Mouse (Mus musculus) lung, postnatal 0 days (tissue): ENCODE measurements at regions not wholly inside any gene's neighbourhood (a gene's known extent, or its start where the extent isn't known, plus 50 kb on each side); places are given as distances from the start of the nearest gene placed in this dataset.

Source experiments
- CTCF ChIP-seq: IDR thresholded peaks from 2 replicates; pipeline ENCODE4 v1.5.1; 2016; ENCODE audit warnings: antibody characterized with exemption, mild to moderate bottlenecking
- EP300 ChIP-seq: IDR thresholded peaks from 2 replicates; pipeline ENCODE4 v1.6.1; 2016; ENCODE audit warnings: antibody characterized with exemption, mild to moderate bottlenecking, control low read depth

DNA sequence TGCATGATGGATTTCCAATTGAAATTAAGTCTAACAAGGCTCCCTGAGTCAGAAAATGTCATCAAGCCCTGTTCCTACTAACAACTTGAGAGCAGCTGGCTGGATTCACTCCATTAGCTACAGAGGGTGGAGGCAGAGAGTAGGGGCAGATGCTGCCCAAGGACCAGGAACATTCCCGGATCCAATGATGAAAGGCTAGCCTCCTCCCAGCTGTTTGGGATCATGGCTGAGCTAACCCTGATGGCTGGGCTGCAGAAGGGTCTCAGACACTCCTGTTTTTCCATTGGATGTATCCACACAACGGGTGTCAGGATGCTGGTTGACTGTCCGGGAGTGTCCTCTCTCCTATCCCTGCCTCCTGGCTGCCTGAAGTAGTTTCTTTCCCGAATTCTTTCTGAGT, 78.1 kb upstream of the Calcoco1 start:
- TF ChIP-seq CTCF: no peak
- TF ChIP-seq EP300: no peak
